Mouse (Mus musculus) liver, postnatal 0 days (tissue): ENCODE measurements at regions not wholly inside any gene's neighbourhood (a gene's known extent, or its start where the extent isn't known, plus 50 kb on each side); places are given as distances from the start of the nearest gene placed in this dataset.

ENCODE experiments used
- CTCF ChIP-seq: sonication (generic); IDR thresholded peaks from 2 replicates; pipeline ENCODE4 v1.5.1; 2016; ENCODE audit warnings: antibody characterized with exemption, low read depth
- EP300 ChIP-seq: IDR thresholded peaks from 2 replicates; pipeline ENCODE4 v1.6.1; 2016; ENCODE audit warnings: antibody characterized with exemption, low read depth, mild to moderate bottlenecking

DNA sequence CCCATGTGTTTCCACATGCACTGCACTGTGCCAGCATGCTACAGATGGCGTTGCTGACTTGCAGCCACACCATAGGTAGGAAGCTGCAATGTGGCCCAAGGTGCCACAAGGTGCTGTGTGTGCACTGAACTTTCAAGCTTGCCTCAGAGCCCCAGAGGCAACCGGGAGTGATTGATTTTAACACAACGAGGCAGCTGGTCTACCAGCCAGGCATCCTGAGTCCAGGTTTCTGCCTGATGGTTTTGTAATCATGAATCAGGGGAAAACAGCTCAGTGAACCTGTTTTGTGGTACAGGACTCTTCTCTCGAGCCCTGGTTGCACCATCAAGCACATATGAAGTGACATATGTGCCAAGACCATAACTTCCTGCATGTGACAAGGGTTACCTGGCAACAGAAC, 98.9 kb downstream of the Zfp648 start:
- TF ChIP-seq CTCF, result no peak
- no peak for TF ChIP-seq EP300
